Mouse (Mus musculus) T-helper 17 cell (primary cell): ENCODE measurements around the gene Cpn1.

Experiments
- in situ Hi-C, 2 experiments: fragments of 300-600 bp; cut with MboI, MseI; formaldehyde crosslinking; loops; 1 replicate in 1 of 2; 2 replicates in 1 of 2; pipeline ENCODE4 v1.15.1; 2025; ENCODE audit warnings: high pct_unique_total_duplicates in 2 of 2

The Cpn1 gene

GRCm38 (mm10) chr19:43914986-43915385, 71.4 kb downstream of the Cpn1 start:
- in situ Hi-C loops: no loop called here

DNA sequence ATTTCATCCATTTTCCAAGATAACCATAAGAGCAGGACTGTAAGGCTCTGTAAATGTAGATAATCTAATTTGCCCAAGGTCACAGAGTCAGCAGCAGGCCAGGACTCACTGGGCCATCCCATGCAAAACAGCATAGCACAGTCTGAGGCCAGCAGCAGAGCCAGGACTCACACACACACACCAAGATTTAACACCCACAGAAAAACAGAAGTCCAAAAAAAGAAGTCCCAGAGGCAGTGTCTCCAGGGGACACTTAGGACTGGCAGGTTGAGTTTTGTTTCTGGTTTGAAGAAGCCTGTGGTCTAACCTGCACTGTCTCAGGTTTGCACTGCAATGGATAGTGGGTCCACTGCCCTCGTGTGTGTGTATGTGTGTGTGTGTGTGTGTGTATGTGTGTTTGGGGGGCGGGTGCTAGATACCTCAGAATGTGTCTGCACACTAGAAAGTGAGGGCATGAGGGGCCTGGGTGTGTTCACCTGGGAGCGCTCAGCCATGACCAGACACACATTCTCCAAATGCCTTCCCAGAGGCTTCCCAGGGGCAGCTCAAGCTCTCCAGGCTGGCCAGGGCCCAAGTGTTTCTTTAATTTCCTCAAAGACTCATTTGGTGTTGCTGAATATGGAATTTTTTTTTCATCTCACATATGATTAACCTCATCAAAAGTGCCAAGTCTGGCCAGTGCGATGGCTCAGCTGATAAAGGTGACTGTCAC, 73.4 kb downstream of the Cpn1 start:
- in situ Hi-C loops: no loop called here

GRCm38 (mm10) chr19:43906492-43906891, 79.9 kb downstream of the Cpn1 start:
- in situ Hi-C loops: no loop called here
